Mouse (Mus musculus) adrenal gland, postnatal 36 days (tissue): ENCODE measurements at regions not wholly inside any gene's neighbourhood (a gene's known extent, or its start where the extent isn't known, plus 50 kb on each side); places are given as distances from the start of the nearest gene placed in this dataset.

Experiments used
- DNase-seq, 2 experiments: peaks; one replicate each; pipeline ENCODE4 v3.0.0; 2021; ENCODE audit warnings: mixed read lengths in 1 of 2

- peak; percentile 27 to 36 for DNase-seq
These were observed 269.7 kb downstream of the Cbln1 start for GRCm38 (mm10) chr8:87202639-87203160.

GRCm38 (mm10) chr8:87199461-87200131 is 272.8 kb downstream of the Cbln1 start:
- peak in 1 of 2 experiments; percentile 7 for DNase-seq

- peak; percentile 49 to 60 for DNase-seq
These were observed 274.4 kb downstream of the Cbln1 start for GRCm38 (mm10) chr8:87197867-87198536.

GRCm38 (mm10) chr8:87197000-87197399 is 275.4 kb downstream of the Cbln1 start:
- no peak for DNase-seq

- no peak for DNase-seq
These were observed 276.4 kb downstream of the Cbln1 start for GRCm38 (mm10) chr8:87196050-87196449.

- DNase-seq = no peak
These were observed 282.5 kb downstream of the Cbln1 start for GRCm38 (mm10) chr8:87189791-87190385.

- no peak for DNase-seq
These were observed 289.5 kb downstream of the Cbln1 start for GRCm38 (mm10) chr8:87182888-87183287.

GRCm38 (mm10) chr8:87178561-87178960 is 293.5 kb upstream of the N4bp1 start:
- DNase-seq = no peak

GRCm38 (mm10) chr8:87177620-87178019 is 292.6 kb upstream of the N4bp1 start:
- DNase-seq = no peak

GRCm38 (mm10) chr8:87175097-87175496 is 290.0 kb upstream of the N4bp1 start:
- no peak for DNase-seq

- peak; percentile 14 to 28 for DNase-seq
These were observed 288.7 kb upstream of the N4bp1 start for GRCm38 (mm10) chr8:87173720-87174119.

- DNase-seq = peak; percentile 59 to 65
These were observed 281.7 kb upstream of the N4bp1 start for GRCm38 (mm10) chr8:87166771-87167170.

- DNase-seq = no peak
These were observed 275.4 kb upstream of the N4bp1 start for GRCm38 (mm10) chr8:87160416-87160815.

GRCm38 (mm10) chr8:87158322-87158721 is 273.3 kb upstream of the N4bp1 start:
- no peak for DNase-seq

- DNase-seq = peak in 1 of 2 experiments; percentile 5
These were observed 270.9 kb upstream of the N4bp1 start for GRCm38 (mm10) chr8:87155819-87156425.

- DNase-seq = no peak
These were observed 267.2 kb upstream of the N4bp1 start for GRCm38 (mm10) chr8:87152068-87152915.

GRCm38 (mm10) chr8:87148853-87149252 is 263.8 kb upstream of the N4bp1 start:
- no peak for DNase-seq

- DNase-seq = no peak
These were observed 262.6 kb upstream of the N4bp1 start for GRCm38 (mm10) chr8:87147704-87148103.

GRCm38 (mm10) chr8:87137412-87137811 is 252.4 kb upstream of the N4bp1 start:
- no peak for DNase-seq

GRCm38 (mm10) chr8:87131716-87132115 is 246.7 kb upstream of the N4bp1 start:
- DNase-seq = no peak

- peak in 1 of 2 experiments; percentile 18 for DNase-seq
These were observed 245.6 kb upstream of the N4bp1 start for GRCm38 (mm10) chr8:87130691-87131090.

- DNase-seq = no peak
These were observed 243.5 kb upstream of the N4bp1 start for GRCm38 (mm10) chr8:87128593-87128992.
